Mouse (Mus musculus): ENCODE measurements around the gene Hsf3.
"Not testable (repeated sequence)": the region's sequence is repeated elsewhere in the genome, so short reads cannot be mapped to it uniquely, and the experiment has no call there.

The Hsf3 gene

DNA sequence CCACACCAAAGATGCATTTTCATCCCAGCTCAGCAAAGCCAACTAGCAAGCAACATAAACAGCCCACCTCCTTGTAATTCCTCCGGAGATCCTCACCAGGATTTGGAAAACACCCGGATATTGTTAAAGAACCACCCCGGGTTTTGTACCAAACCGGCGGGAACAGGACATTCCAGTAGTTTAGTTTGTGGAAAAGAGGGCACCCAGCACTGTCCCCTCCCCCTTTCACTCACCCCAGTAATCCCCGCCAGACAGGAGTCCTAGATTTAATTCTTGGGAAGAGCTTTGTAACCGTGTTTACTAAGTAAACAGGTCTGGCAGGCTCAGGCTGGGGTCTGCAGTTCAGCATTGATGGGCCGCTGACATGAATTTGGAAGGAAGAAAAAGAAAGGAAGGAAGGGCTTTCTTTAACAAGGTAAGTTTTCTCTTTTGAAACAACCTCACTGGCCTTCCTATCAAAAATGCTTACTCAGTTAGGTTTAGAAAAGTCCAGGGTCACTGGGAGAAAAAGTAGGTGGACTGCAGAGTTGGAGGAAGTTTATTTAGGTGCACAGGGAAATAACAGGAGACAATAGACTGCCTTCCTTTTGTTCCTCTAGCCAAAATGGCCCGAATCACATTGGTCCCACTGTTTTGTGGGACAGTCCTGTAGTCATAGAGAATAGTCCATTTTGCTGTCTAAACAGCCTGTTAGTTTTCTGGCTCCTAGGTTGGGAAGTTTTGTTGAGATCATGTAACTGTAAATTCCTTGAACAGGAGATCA, at the start of gene Hsf3:
Hsf3 (minus strand) TSS at position 94 of the 763 bp plus-strand sequence.
- DNase-seq: no peak

GRCm38 (mm10) chrX:96501580-96501979, 45.5 kb upstream of the Hsf3 start:
- no peak for DNase-seq

GRCm38 (mm10) chrX:96455149-96455548, 945 bp downstream of the Hsf3 start, which contains the start of gene Heph:
Gene Heph, plus strand, starts transcription at chrX:96455359.
- DNase-seq: no peak

GRCm38 (mm10) chrX:96419383-96419782, 36.7 kb downstream of the Hsf3 start:
- DNase-seq: no peak

GRCm38 (mm10) chrX:96417733-96418132, 38.4 kb downstream of the Hsf3 start:
- no peak for DNase-seq

- DNase-seq: no peak
Observed at GRCm38 (mm10) chrX:96416970-96417369, 39.1 kb downstream of the Hsf3 start.

DNA sequence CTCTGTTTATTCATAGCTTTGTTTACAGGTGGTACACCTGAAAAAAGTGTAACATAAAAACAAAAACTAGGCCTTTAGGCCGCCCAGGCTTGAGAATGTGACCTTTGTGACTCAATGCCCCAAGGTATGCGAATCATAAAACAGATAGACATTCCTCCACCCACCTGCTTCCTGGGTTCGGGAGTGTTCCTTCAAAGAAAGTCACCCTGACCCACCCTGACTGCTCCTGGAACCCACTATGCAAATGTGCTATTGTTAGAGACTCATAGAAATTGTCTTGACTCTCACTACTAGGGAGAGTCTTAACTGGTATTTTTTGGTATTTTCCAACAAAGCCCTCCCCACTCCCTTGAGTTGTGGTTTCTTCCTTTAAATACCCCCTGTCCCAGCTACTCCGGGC, 40.7 kb downstream of the Hsf3 start:
- not testable (repeated sequence) for DNase-seq

DNA sequence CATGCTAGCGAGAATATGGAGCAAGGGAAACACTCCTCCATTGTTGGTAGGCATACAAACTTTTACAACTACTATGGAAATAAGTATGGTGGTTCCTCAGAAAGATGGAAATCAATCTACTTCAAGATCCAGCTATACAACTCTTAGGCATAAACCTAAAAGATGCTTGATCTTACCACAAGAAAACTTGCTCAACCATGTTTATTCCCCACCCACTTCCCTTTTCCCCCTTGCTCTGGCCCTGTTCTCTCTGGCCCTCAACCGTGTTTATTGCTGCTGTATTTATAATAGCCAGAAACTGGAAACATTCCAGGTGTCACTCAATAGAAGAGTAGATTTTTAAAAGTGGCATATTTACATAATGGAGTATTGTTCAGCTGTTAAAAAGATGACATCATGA, 117.0 kb downstream of the Hsf3 start:
- DNase-seq: no peak

DNA sequence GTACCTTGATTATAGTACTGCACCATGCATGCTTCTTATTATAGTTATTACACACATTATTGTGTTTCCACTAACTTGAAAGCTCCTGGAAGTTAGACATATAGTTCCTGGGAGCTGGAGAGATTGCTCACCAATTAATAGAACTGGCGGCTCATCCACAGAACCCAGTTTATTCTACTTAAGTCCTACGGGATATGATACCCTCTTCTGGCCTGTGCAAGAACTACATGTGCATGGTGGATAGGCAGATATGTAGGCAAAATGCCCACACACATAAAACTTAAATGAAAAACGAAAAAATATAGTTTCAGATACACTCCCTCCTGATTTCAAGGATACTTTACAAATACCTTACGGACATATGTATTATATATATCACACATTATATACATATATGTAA, 126.3 kb downstream of the Hsf3 start:
- DNase-seq: peak in 1 of 2 experiments; percentile 2

DNA sequence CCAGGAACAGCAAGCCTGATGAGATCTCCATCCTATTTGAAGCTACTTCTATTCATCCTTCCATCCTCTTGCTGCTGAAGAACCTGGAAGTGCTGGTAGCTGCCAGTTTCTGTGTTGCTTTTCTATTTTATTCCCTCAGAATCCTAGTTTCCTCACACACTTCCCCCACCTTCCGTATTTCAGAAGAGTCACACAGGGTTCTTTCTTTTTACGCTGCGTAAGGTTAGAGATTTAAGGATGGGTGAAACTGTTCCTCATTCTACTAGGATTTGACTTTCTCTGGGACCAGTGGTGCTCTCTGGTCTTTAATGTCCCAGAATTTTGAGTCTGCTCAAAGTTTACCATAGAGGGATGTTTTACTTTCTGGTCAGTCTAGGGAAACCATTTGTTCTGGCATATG, 162.8 kb downstream of the Hsf3 start, which contains the start of gene Vsig4:
Vsig4 (minus strand) TSS at position 101 of the 400 bp plus-strand sequence.
- DNase-seq: no peak

GRCm38 (mm10) chrX:96256509-96256908, 199.6 kb downstream of the Hsf3 start:
- DNase-seq: no peak
